Comparison of ENCODE assay signal across 12 mouse cellular contexts in the genomic region with DNA sequence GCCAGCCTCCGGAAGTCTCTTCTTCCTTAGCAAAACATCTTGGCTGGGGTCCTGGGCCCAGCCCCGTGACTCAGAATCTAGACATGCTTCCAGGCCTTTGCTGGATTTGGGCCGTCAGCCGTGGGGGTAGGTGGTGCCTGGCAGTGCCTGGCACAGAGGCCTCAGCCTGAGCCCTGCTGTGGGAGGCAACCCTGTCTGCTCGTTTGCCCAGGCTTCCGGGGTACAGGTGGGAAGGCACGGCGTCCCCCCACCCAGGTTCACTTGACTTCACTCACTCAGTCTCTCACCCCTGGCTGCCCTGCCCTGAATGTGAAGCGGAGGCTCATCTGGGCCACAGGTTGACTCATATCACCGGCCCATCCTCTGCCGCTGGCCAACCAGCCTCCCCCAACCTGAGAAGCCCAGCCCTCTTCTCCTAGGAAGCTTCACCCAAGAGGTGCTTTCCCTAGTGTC.
DNase-seq lines count a peak whose midpoint lies in the region; ATAC-seq and TF ChIP-seq lines count a peak whose summit lies in the region.
"Had no signal": no experiment of that assay in that cellular context is flagged by ENCODE, and none has a peak within 500 bp of the region (broad histone marks: within the 10 kb centered on the region; RNA-seq: fewer than 3 reads in every experiment).

No protein-coding gene starts in this region.

- no peak for TF ChIP-seq CTCF in embryonic fibroblast, embryonic 13.5 days (IDR thresholded peaks at IDR 0.05; ENCODE audit: borderline replicate concordance, insufficient read depth, low read length)

- TF ChIP-seq POLR2A in embryonic fibroblast, embryonic 13.5 days (IDR thresholded peaks at IDR 0.05; ENCODE audit: low read depth, low read length), result peak; percentile 55; the same call in 1 of the 2 replicates
- TF ChIP-seq POLR2A in myocyte (IDR thresholded peaks at IDR 0.05; ENCODE audit: insufficient read length, low read depth), result peak; percentile 55

- H3K79me2 ChIP-seq in myocyte (ENCODE audit: control insufficient read depth, insufficient read depth), result no peaks in the 10 kb centered on the region

- DNase-seq in liver, embryonic 11.5 days (ENCODE audit: low spot score), result no peak
- DNase-seq in liver (no peak), adipocyte (ENCODE audit: low spot score) (peak; percentile 95)
- DNase-seq in thymus, postnatal 25 days, result no peak
- DNase-seq in forebrain, embryonic 14.5 days (ENCODE audit: low spot score), result no peak
- DNase-seq in spleen, postnatal 36 days (ENCODE audit: low spot score in 2 of 2), result no peak
- DNase-seq: cerebellum, adult 18-20 months had no signal

- no peaks in the 10 kb centered on the region for H3K9me3 ChIP-seq in liver, embryonic 11.5 days (ENCODE audit: control insufficient read depth, low read length)
- H3K9me3 ChIP-seq in forebrain, embryonic 14.5 days (replicated peaks; ENCODE audit: control insufficient read depth, low read length), result no peaks in the 10 kb centered on the region
- H3K9me3 ChIP-seq: hindbrain, embryonic 15.5 days; limb, embryonic 12.5 days had no signal

- no peaks in the 10 kb centered on the region; the same call in 1 of the 2 replicates for H3K4me1 ChIP-seq in liver, embryonic 11.5 days (replicated peaks; ENCODE audit: control insufficient read depth, insufficient read depth, low read length)
- H3K4me1 ChIP-seq in embryonic fibroblast, embryonic 13.5 days (ENCODE audit: control insufficient read depth, insufficient read depth, low read length), result 0 out of 2 replicates have a peak, but pooled peaks cover 5% of the 10 kb centered on the region
- no peaks in the 10 kb centered on the region for H3K4me1 ChIP-seq in forebrain, embryonic 14.5 days (ENCODE audit: control insufficient read depth, insufficient read depth, low read length)
- H3K4me1 ChIP-seq: hindbrain, embryonic 15.5 days had no signal

- no peak overlapping the region for H3K4me2 ChIP-seq in liver, embryonic 11.5 days
- peak overlapping the region; percentile 54 for H3K4me2 ChIP-seq in myocyte (ENCODE audit: low read depth)
- H3K4me2 ChIP-seq in forebrain, embryonic 14.5 days (ENCODE audit: low read length), result no peak overlapping the region
- H3K4me2 ChIP-seq: hindbrain, embryonic 15.5 days; limb, embryonic 12.5 days had no signal

- H3K27ac ChIP-seq in liver, embryonic 11.5 days (ENCODE audit: low read depth, low read length), result peak overlapping the region; percentile 15; the same call in 1 of the 2 replicates
- peak overlapping the region; percentile 63 for H3K27ac ChIP-seq in embryonic fibroblast, embryonic 13.5 days (ENCODE audit: insufficient read depth, low read length)
- H3K27ac ChIP-seq in forebrain, embryonic 14.5 days (ENCODE audit: low read depth, low read length), result no peak overlapping the region
- H3K27ac ChIP-seq: hindbrain, embryonic 15.5 days; limb, embryonic 12.5 days had no signal

- H3K36me3 ChIP-seq in liver, embryonic 11.5 days (ENCODE audit: control insufficient read depth, insufficient read depth, low read length), result no peaks in the 10 kb centered on the region
- H3K36me3 ChIP-seq in myocyte (ENCODE audit: control insufficient read depth, insufficient read depth), result no peaks in the 10 kb centered on the region
- no peaks in the 10 kb centered on the region for H3K36me3 ChIP-seq in forebrain, embryonic 14.5 days (ENCODE audit: control insufficient read depth, insufficient read depth, low read length)
- H3K36me3 ChIP-seq: hindbrain, embryonic 15.5 days; limb, embryonic 12.5 days had no signal

- ATAC-seq in liver, embryonic 11.5 days (replicated peaks; ENCODE audit: low FRiP score), result no peak
- no peak for ATAC-seq in forebrain, embryonic 14.5 days

- H3K9ac ChIP-seq in liver, embryonic 11.5 days (ENCODE audit: low read depth, low read length), result 0 out of 2 replicates have a peak overlapping the region, but pooled peaks have one; percentile 7
- H3K9ac ChIP-seq in forebrain, embryonic 14.5 days (ENCODE audit: low read length), result no peak overlapping the region
- H3K9ac ChIP-seq: hindbrain, embryonic 15.5 days; limb, embryonic 12.5 days had no signal

- H3K27me3 ChIP-seq in liver, embryonic 11.5 days (replicated peaks; ENCODE audit: control insufficient read depth, insufficient read depth, low read length), result no peaks in the 10 kb centered on the region
- no peaks in the 10 kb centered on the region for H3K27me3 ChIP-seq in myocyte (ENCODE audit: control insufficient read depth, insufficient read depth, insufficient read length)
- H3K27me3 ChIP-seq in forebrain, embryonic 14.5 days (replicated peaks; ENCODE audit: control insufficient read depth, insufficient read depth, low read length), result no peaks in the 10 kb centered on the region
- H3K27me3 ChIP-seq: hindbrain, embryonic 15.5 days; limb, embryonic 12.5 days had no signal

- WGBS in liver, embryonic 11.5 days, result 75% methylated on average over 11 of the region's 11 CpGs
- 83% methylated on average over 11 of the region's 11 CpGs for WGBS in forebrain, embryonic 14.5 days

- H3ac ChIP-seq in myocyte (ENCODE audit: control insufficient read depth, insufficient read length), result no peak overlapping the region

- H3K4me3 ChIP-seq in liver, embryonic 11.5 days (ENCODE audit: low read depth, low read length), result no peak overlapping the region
- no peak overlapping the region for H3K4me3 ChIP-seq in embryonic fibroblast, embryonic 13.5 days (ENCODE audit: insufficient read depth, low read length)
- no peak overlapping the region for H3K4me3 ChIP-seq in myocyte
- no peak overlapping the region for H3K4me3 ChIP-seq in forebrain, embryonic 14.5 days (ENCODE audit: low read depth, low read length)
- H3K4me3 ChIP-seq: erythroblast, embryonic 14.5 days; hindbrain, embryonic 15.5 days; limb, embryonic 12.5 days had no signal

TF ChIP-seq in myocyte, 11 proteins besides CTCF, POLR2A, EP300 and RAD21:
- peak in 1 of 3 experiments; percentile 30 for TF ChIP-seq MYOG (IDR thresholded peaks at IDR 0.05; ENCODE audit: control insufficient read depth in 1 of 3, insufficient read depth in 1 of 3, insufficient read length in 2 of 3, low read depth in 2 of 3)
- peak in 1 of 3 experiments; percentile 48 for TF ChIP-seq MYOD1 (IDR thresholded peaks at IDR 0.05; ENCODE audit: control insufficient read depth in 1 of 3, insufficient read length in 2 of 3, low read depth in 2 of 3)
- no peak for TF ChIP-seq CEBPB (IDR thresholded peaks at IDR 0.05; ENCODE audit: insufficient read depth, poor library complexity, severe bottlenecking)
- peak; percentile 56 for TF ChIP-seq POLR2AphosphoS2 (IDR thresholded peaks at IDR 0.05; ENCODE audit: insufficient read length, low read depth)
- TF ChIP-seq E2F4 (IDR thresholded peaks at IDR 0.05; ENCODE audit: insufficient read depth), result no peak
- TF ChIP-seq SRF (IDR thresholded peaks at IDR 0.05; ENCODE audit: control insufficient read depth, insufficient read length, low read depth), result no peak
- no peak for TF ChIP-seq USF1 (IDR thresholded peaks at IDR 0.05; ENCODE audit: low read depth)
